Mouse (Mus musculus) cortical plate, adult 2 months (tissue): ENCODE measurements around the gene A630001G21Rik.

Experiments
- CTCF ChIP-seq: fragments of 200-500 bp; IDR thresholded peaks from 2 replicates; pipeline ENCODE4 v1.5.1; 2011; ENCODE audit warnings: mild to moderate bottlenecking, control low read depth, low read length; ENCODE audit not compliant: insufficient read depth; ENCODE audit errors: extremely low read depth
- POLR2A ChIP-seq: fragments of 200-500 bp; IDR thresholded peaks from 2 replicates; pipeline ENCODE4 v1.6.1; 2011; ENCODE audit warnings: mild to moderate bottlenecking, low read length, control low read depth; ENCODE audit not compliant: insufficient read depth; ENCODE audit errors: extremely low read depth

DNA sequence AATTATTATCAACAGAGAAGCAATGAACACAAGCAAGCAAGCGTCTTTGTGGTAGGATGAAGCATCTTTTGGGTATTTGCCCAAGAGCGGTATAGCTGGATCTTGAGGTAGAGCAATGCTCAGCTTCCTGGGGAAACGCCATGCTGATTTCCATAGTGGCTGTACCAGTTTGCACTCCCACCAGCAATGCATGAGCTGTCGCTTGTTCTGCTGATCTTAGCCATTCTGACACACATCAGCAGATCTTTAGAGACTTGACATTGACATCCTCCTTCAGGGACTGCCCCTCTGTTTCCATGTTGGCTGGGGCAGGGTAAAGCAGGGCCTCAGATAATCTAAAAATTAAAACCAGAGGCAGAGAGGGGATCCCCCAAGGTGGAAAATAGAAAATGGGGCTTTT, 16.8 kb downstream of the A630001G21Rik start:
- TF ChIP-seq CTCF (no peak), POLR2A (no peak)
